Mouse (Mus musculus) bone marrow, adult 2 months (tissue): ENCODE measurements around the gene Fggy.

ENCODE experiments used
- CTCF ChIP-seq: fragments of 200-500 bp; IDR thresholded peaks from 2 replicates; pipeline ENCODE4 v1.5.1; 2011; ENCODE audit warnings: low read length, control low read depth; ENCODE audit not compliant: control insufficient read depth, insufficient read depth
- POLR2A ChIP-seq: fragments of 200-500 bp; IDR thresholded peaks from 2 replicates; pipeline ENCODE4 v1.6.1; 2011; ENCODE audit warnings: low read depth, mild to moderate bottlenecking, control low read depth, low read length, borderline replicate concordance; ENCODE audit not compliant: control insufficient read depth

- TF ChIP-seq CTCF (no peak), POLR2A (no peak)
These were observed 16.4 kb downstream of the Fggy start for GRCm38 (mm10) chr4:95573704-95574103.
